Mouse (Mus musculus): ENCODE data around the gene Adamts13. TPM values are rescaled to one million over a fixed set of nuclear protein-coding genes. Genes with fewer than 3 reads are reported as not detected.
A peak's percentile ranks its signal among the peaks of the same experiment; 100 is the strongest.

Adamts13 gene
- polyA plus RNA-seq, 1 experiment from 2014 or later, result not detected

GRCm38 (mm10) chr2:27026857-27027617 is 53.8 kb downstream of the Adamts13 start:
- Histone ChIP-seq H3K27me3 (replicated peaks) (0 out of 2 replicates have a peak, but pooled peaks cover 9% of the 10 kb centered on the region), H3K27ac (peak overlapping the region; percentile 72), H3K36me3 (replicated peaks) (no peaks in the 10 kb centered on the region), H3K4me3 (peak overlapping the region; percentile 47), H3K4me2 (peak overlapping the region; percentile 80), H3K9ac (peak overlapping the region; percentile 56), H3K4me1 (peaks cover 19% of the 10 kb centered on the region), H3K9me3 (no peaks in the 10 kb centered on the region)
- ATAC-seq (replicated peaks), result no peak
- 73% methylated on average over 10 of the region's 10 CpGs for WGBS

- 2% methylated on average over 38 of the region's 38 CpGs for WGBS
- H3K9me3 ChIP-seq, result no peaks in the 10 kb centered on the region
- H3K36me3 ChIP-seq (replicated peaks), result no peaks in the 10 kb centered on the region
- H3K4me1 ChIP-seq, result peaks cover 19% of the 10 kb centered on the region
- peak within 1 kb of the TSS; percentile 47 for H3K4me3 ChIP-seq
- peak; percentile 99 for ATAC-seq (replicated peaks)
- peak within 1 kb of the TSS; percentile 80 for H3K4me2 ChIP-seq
- 0 out of 2 replicates have a peak, but pooled peaks cover 9% of the 10 kb centered on the region for H3K27me3 ChIP-seq (replicated peaks)
- H3K9ac ChIP-seq, result peak within 1 kb of the TSS; percentile 56
- peak within 1 kb of the TSS; percentile 72 for H3K27ac ChIP-seq
Observed at GRCm38 (mm10) chr2:27027618-27028436, 54.6 kb downstream of the Adamts13 start, which contains the start of gene Slc2a6. Gene Slc2a6 (minus strand): TSS chr2:27027998.

GRCm38 (mm10) chr2:27028437-27029015 is 55.3 kb downstream of the Adamts13 start:
- Histone ChIP-seq H3K9ac (peak overlapping the region; percentile 56; the same call in 1 of the 2 replicates), H3K4me1 (peaks cover 19% of the 10 kb centered on the region), H3K27me3 (replicated peaks) (0 out of 2 replicates have a peak, but pooled peaks cover 9% of the 10 kb centered on the region), H3K9me3 (no peaks in the 10 kb centered on the region), H3K36me3 (replicated peaks) (no peaks in the 10 kb centered on the region), H3K4me2 (peak overlapping the region; percentile 80), H3K27ac (peak overlapping the region; percentile 72; the same call in 1 of the 2 replicates), H3K4me3 (peak overlapping the region; percentile 47)
- WGBS, result 76% methylated on average over 4 of the region's 4 CpGs
- no peak; the same call in 1 of the 2 replicates for ATAC-seq (replicated peaks)

GRCm38 (mm10) chr2:27032361-27032760 is 59.1 kb downstream of the Adamts13 start:
- H3K27me3 ChIP-seq (replicated peaks), result 0 out of 2 replicates have a peak, but pooled peaks cover 9% of the 10 kb centered on the region
- peaks cover 10% of the 10 kb centered on the region for H3K4me1 ChIP-seq
- no peak overlapping the region for H3K4me2 ChIP-seq
- 81% methylated on average over 2 of the region's 2 CpGs for WGBS
- H3K27ac ChIP-seq, result no peak overlapping the region
- H3K4me3 ChIP-seq, result no peak overlapping the region
- no peaks in the 10 kb centered on the region for H3K36me3 ChIP-seq (replicated peaks)
- no peak overlapping the region for H3K9ac ChIP-seq
- no peaks in the 10 kb centered on the region for H3K9me3 ChIP-seq
- no peak for ATAC-seq (replicated peaks)

- Histone ChIP-seq H3K36me3 (replicated peaks) (no peaks in the 10 kb centered on the region), H3K27me3 (replicated peaks) (no peaks in the 10 kb centered on the region), H3K4me2 (no peak overlapping the region), H3K9ac (no peak overlapping the region), H3K4me1 (no peaks in the 10 kb centered on the region), H3K4me3 (no peak overlapping the region), H3K27ac (no peak overlapping the region), H3K9me3 (no peaks in the 10 kb centered on the region)
- WGBS, result 71% methylated on average over 3 of the region's 3 CpGs
- ATAC-seq (replicated peaks), result no peak
Observed at GRCm38 (mm10) chr2:27036003-27036402, 62.8 kb downstream of the Adamts13 start.

GRCm38 (mm10) chr2:27037008-27037407 is 63.8 kb downstream of the Adamts13 start:
- no peak for ATAC-seq (replicated peaks)
- 57% methylated on average over 4 of the region's 4 CpGs for WGBS
- H3K9ac ChIP-seq, result no peak overlapping the region

GRCm38 (mm10) chr2:27038596-27038995 is 65.4 kb downstream of the Adamts13 start:
- WGBS, result 0% methylated on average over 3 of the region's 3 CpGs
- Histone ChIP-seq H3K27ac (no peak overlapping the region), H3K27me3 (replicated peaks) (no peaks in the 10 kb centered on the region), H3K36me3 (replicated peaks) (no peaks in the 10 kb centered on the region), H3K4me3 (no peak overlapping the region), H3K4me2 (no peak overlapping the region), H3K9me3 (no peaks in the 10 kb centered on the region), H3K9ac (no peak overlapping the region), H3K4me1 (no peaks in the 10 kb centered on the region)
- ATAC-seq (replicated peaks), result peak; percentile 50; the same call in 1 of the 2 replicates

More at GRCm38 (mm10) chr2:27037008-27037407, 63.8 kb downstream of the Adamts13 start:
- Histone ChIP-seq H3K27ac (no peak overlapping the region), H3K4me1 (no peaks in the 10 kb centered on the region), H3K4me3 (no peak overlapping the region), H3K9me3 (no peaks in the 10 kb centered on the region), H3K27me3 (replicated peaks) (no peaks in the 10 kb centered on the region), H3K4me2 (no peak overlapping the region), H3K36me3 (replicated peaks) (no peaks in the 10 kb centered on the region)

GRCm38 (mm10) chr2:27039286-27039685 is 66.1 kb downstream of the Adamts13 start:
- no peaks in the 10 kb centered on the region for H3K9me3 ChIP-seq
- no peak overlapping the region for H3K4me2 ChIP-seq
- H3K27me3 ChIP-seq (replicated peaks), result no peaks in the 10 kb centered on the region
- H3K4me3 ChIP-seq, result no peak overlapping the region
- WGBS, result 12% methylated on average over 1 of the region's 1 CpGs
- no peaks in the 10 kb centered on the region for H3K36me3 ChIP-seq (replicated peaks)
- H3K9ac ChIP-seq, result no peak overlapping the region
- no peak overlapping the region for H3K27ac ChIP-seq
- no peak for ATAC-seq (replicated peaks)
- no peaks in the 10 kb centered on the region for H3K4me1 ChIP-seq

- no peaks in the 10 kb centered on the region for H3K27me3 ChIP-seq (replicated peaks)
- WGBS, result 71% methylated on average over 8 of the region's 8 CpGs
- no peaks in the 10 kb centered on the region for H3K36me3 ChIP-seq (replicated peaks)
- no peak overlapping the region for H3K4me2 ChIP-seq
- no peaks in the 10 kb centered on the region for H3K4me1 ChIP-seq
- H3K27ac ChIP-seq, result no peak overlapping the region
- no peak for ATAC-seq (replicated peaks)
- H3K9ac ChIP-seq, result no peak overlapping the region
- H3K9me3 ChIP-seq, result no peaks in the 10 kb centered on the region
- no peak overlapping the region for H3K4me3 ChIP-seq
Observed at GRCm38 (mm10) chr2:27042131-27042844, 69.1 kb downstream of the Adamts13 start.

- Histone ChIP-seq H3K27ac (no peak overlapping the region), H3K36me3 (replicated peaks) (no peaks in the 10 kb centered on the region), H3K4me3 (no peak overlapping the region), H3K9me3 (no peaks in the 10 kb centered on the region), H3K4me1 (no peaks in the 10 kb centered on the region), H3K9ac (no peak overlapping the region), H3K27me3 (replicated peaks) (no peaks in the 10 kb centered on the region), H3K4me2 (no peak overlapping the region)
- whole genome bisulfite sequencing, result 22% methylated on average over 3 of the region's 3 CpGs
- peak; percentile 86 for ATAC-seq (replicated peaks)
Observed at GRCm38 (mm10) chr2:27043461-27043860, 70.2 kb downstream of the Adamts13 start.

- Histone ChIP-seq H3K4me3 (no peak overlapping the region), H3K36me3 (replicated peaks) (no peaks in the 10 kb centered on the region), H3K27me3 (replicated peaks) (no peaks in the 10 kb centered on the region), H3K4me2 (no peak overlapping the region), H3K27ac (no peak overlapping the region), H3K9ac (no peak overlapping the region), H3K4me1 (no peaks in the 10 kb centered on the region), H3K9me3 (no peaks in the 10 kb centered on the region)
- no peak for ATAC-seq (replicated peaks)
- 80% methylated on average over 4 of the region's 4 CpGs for WGBS
Observed at GRCm38 (mm10) chr2:27044166-27044565, 71.0 kb downstream of the Adamts13 start.
